Mouse (Mus musculus): ENCODE results near the gene Tle4.

DNA sequence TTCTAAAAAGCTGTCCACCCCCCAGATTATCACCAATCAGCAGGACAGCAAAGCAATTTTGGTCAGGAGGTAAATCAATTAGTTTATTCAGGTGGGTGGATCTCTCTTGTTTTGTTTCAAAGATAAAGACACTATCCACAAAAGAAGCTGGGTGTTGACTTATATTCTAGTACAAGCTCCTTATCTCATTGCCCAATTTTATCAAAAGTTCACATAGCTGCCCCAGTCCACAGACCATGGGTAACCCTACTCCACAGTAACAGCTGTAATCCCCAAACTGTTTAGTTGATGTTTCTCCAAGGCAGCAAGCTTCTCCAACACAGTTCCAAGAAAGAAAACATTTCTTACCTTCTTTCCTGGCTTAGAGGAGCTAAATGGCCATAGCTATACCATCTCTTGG is 21.5 kb downstream of the Tle4 start:
- TF ChIP-seq POLR2A (IDR thresholded peaks at IDR 0.05; ENCODE audit: insufficient read depth, low read depth, low read length) = no peak
- TF ChIP-seq CTCF (IDR thresholded peaks at IDR 0.05) = no peak

Measured in heart, adult 2 months (tissue).